Mouse (Mus musculus) heart, embryonic 16.5 days (tissue): ENCODE data around the gene Anapc4. TPM values are rescaled to one million over a fixed set of nuclear protein-coding genes. Genes with fewer than 3 reads are reported as not detected.

ENCODE experiments used
- ATAC-seq: fragments of 200-750 bp; cut with Nextera tagmentation; replicated peaks from 2 replicates; pipeline ENCODE4 v1.8.0; 2017; ENCODE audit warnings: moderate number of reproducible peaks; ENCODE audit not compliant: insufficient read depth, low FRiP score; ENCODE audit errors: extremely low read depth
- H3K27ac ChIP-seq: fragments of 300-500 bp; sonication (generic); 2 replicates; pipeline ENCODE4 v1.5.1; 2014; ENCODE audit warnings: mild to moderate bottlenecking, low read length, control low read depth, moderate library complexity
- H3K27me3 ChIP-seq: fragments of 300-500 bp; sonication (generic); 2 replicates; pipeline ENCODE4 v1.6.1; 2014; ENCODE audit warnings: low read length, mixed read lengths; ENCODE audit not compliant: control insufficient read depth, insufficient read depth
- H3K36me3 ChIP-seq: fragments of 300-500 bp; sonication (generic); 2 replicates; pipeline ENCODE4 v1.6.1; 2014; ENCODE audit not compliant: control insufficient read depth, insufficient read depth
- H3K4me1 ChIP-seq: fragments of 300-500 bp; sonication (generic); 2 replicates; pipeline ENCODE4 v1.6.1; 2014; ENCODE audit warnings: low read length, mixed read lengths; ENCODE audit not compliant: control insufficient read depth, insufficient read depth
- H3K4me2 ChIP-seq: fragments of 300-500 bp; sonication (generic); 2 replicates; pipeline ENCODE4 v1.6.1; 2014; ENCODE audit warnings: low read depth, mild to moderate bottlenecking, control low read depth, low read length
- H3K4me3 ChIP-seq: fragments of 300-500 bp; sonication (generic); 2 replicates; pipeline ENCODE4 v1.5.1; 2014; ENCODE audit warnings: mild to moderate bottlenecking, control low read depth, low read length
- H3K9ac ChIP-seq: fragments of 300-500 bp; sonication (generic); 2 replicates; pipeline ENCODE4 v1.6.1; 2014; ENCODE audit warnings: low read length, control low read depth
- H3K9me3 ChIP-seq: fragments of 300-500 bp; sonication (generic); replicated peaks from 2 replicates; pipeline ENCODE4 v1.6.1; 2016; ENCODE audit warnings: low read length; ENCODE audit not compliant: control insufficient read depth
- WGBS: fragments of 180-500 bp; shearing (Covaris S2); extraction: QIAGEN DNeasy Blood & Tissue Kit; methylation state at CpG from one replicate; pipeline ENCODE4 v1.1.7; 2014; 5-methylcytosine and 5-hydroxymethylcytosine counted together
- polyA plus RNA-seq: library from polyadenylated mRNA; unstranded; fragments of >200 nt; fragmentation: Nextera tagmentation; extraction: Ambion mirVana; gene quantifications from 2 replicates; pipeline ENCODE4 v1.2.1, GENCODE M21; 2015

Anapc4 gene
- polyA plus RNA-seq, 1 experiment from 2014 or later: 76.0 TPM

DNA sequence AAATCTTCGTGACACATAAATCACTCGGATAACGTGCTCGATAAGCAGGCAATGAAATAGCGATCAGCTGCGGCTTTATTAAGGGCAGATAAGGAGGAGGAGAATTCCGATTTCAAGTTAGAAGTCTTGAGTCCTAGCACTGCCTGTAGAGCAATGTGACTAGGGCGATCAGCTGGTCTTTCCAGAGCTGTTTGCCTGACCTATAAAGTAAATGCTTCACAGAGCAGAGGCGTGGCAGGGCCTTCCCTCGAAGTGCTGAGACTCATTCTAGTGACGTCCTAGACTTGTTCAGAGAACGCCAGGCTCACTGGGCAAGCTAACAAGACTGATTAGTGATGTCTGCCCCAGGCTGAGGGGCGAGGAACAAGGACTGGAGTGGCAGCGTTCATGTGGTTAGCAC, 22.8 kb upstream of the Anapc4 start:
- Histone ChIP-seq H3K27me3 (no peaks in the 10 kb centered on the region), H3K27ac (no peak overlapping the region), H3K4me3 (no peak overlapping the region), H3K9ac (no peak overlapping the region), H3K9me3 (no peaks in the 10 kb centered on the region), H3K36me3 (peaks cover 18% of the 10 kb centered on the region), H3K4me1 (no peaks in the 10 kb centered on the region), H3K4me2 (no peak overlapping the region)
- WGBS: 89% methylated on average over 14 of the region's 14 CpGs
- no peak for ATAC-seq

- peaks cover 14% of the 10 kb centered on the region for H3K36me3 ChIP-seq
- no peak overlapping the region for H3K4me2 ChIP-seq
- no peaks in the 10 kb centered on the region for H3K27me3 ChIP-seq
- WGBS: 88% methylated on average over 10 of the region's 10 CpGs
- H3K9me3 ChIP-seq: no peaks in the 10 kb centered on the region
- no peak overlapping the region for H3K4me3 ChIP-seq
- no peak overlapping the region for H3K9ac ChIP-seq
- ATAC-seq: no peak
- no peak overlapping the region for H3K27ac ChIP-seq
- H3K4me1 ChIP-seq: no peaks in the 10 kb centered on the region
These were observed 21.4 kb upstream of the Anapc4 start for GRCm38 (mm10) chr5:52812456-52812855.

GRCm38 (mm10) chr5:52813312-52813711, 20.5 kb upstream of the Anapc4 start:
- H3K36me3 ChIP-seq: peaks cover 8% of the 10 kb centered on the region; the same call in 1 of the 2 replicates
- ATAC-seq: no peak
- 89% methylated on average over 7 of the region's 7 CpGs for WGBS

GRCm38 (mm10) chr5:52818676-52819075, 15.1 kb upstream of the Anapc4 start:
- Histone ChIP-seq H3K4me2 (no peak overlapping the region), H3K36me3 (peaks cover 7% of the 10 kb centered on the region; the same call in 1 of the 2 replicates), H3K4me3 (no peak overlapping the region), H3K4me1 (no peaks in the 10 kb centered on the region), H3K9ac (no peak overlapping the region), H3K27me3 (no peaks in the 10 kb centered on the region), H3K9me3 (no peaks in the 10 kb centered on the region), H3K27ac (no peak overlapping the region)
- WGBS: 85% methylated on average over 7 of the region's 7 CpGs
- ATAC-seq: no peak

More at GRCm38 (mm10) chr5:52813312-52813711, 20.5 kb upstream of the Anapc4 start:
- no peaks in the 10 kb centered on the region for H3K27me3 ChIP-seq
- H3K9me3 ChIP-seq: no peaks in the 10 kb centered on the region
- H3K4me3 ChIP-seq: no peak overlapping the region
- H3K4me2 ChIP-seq: no peak overlapping the region
- no peaks in the 10 kb centered on the region for H3K4me1 ChIP-seq
- no peak overlapping the region for H3K9ac ChIP-seq
- no peak overlapping the region for H3K27ac ChIP-seq

DNA sequence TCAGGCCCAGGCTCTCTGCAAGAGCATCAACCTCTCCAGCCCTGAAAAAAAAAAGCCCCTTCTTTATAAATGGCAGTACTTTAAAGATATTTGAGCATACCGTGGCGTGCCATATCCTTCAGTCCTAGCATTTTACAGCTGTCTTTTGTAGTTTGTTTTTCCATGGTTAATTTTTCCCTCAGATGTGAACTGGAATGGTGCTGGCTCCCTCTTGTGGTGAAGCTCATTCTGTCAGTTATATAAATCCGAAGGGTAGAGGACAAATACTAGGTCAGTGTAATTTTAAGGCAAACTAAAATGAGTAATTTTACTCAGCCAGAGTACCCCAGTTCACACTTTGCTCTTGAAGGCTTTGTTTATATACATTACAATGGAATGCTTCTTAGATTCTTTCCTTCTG, 12.1 kb upstream of the Anapc4 start:
- WGBS: 46% methylated on average over 3 of the region's 3 CpGs
- Histone ChIP-seq H3K4me1 (no peaks in the 10 kb centered on the region), H3K4me2 (no peak overlapping the region), H3K9ac (no peak overlapping the region), H3K4me3 (no peak overlapping the region), H3K9me3 (no peaks in the 10 kb centered on the region), H3K36me3 (peaks cover 12% of the 10 kb centered on the region; the same call in 1 of the 2 replicates), H3K27ac (no peak overlapping the region), H3K27me3 (no peaks in the 10 kb centered on the region)
- ATAC-seq: no peak

DNA sequence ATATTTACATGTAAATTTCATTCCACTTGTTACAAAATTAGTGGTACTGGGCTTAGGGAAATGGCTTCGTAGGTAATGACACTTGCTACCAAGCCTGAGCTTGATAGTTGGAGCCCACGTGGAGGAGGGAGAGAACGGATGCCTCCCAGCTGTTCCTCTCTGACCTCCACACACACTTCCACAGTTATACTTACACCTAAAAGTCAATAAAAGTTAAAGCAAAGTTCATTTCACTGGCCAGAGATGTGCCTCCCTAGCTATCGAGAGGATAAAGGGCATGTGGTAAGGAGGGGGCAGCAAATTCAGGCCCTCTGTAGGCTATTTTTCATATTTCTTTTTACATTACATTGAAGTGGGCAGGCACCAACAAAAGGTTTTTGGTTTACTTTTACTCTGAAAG, 5.9 kb upstream of the Anapc4 start:
- Histone ChIP-seq H3K9me3 (no peaks in the 10 kb centered on the region; the same call in 1 of the 2 replicates), H3K27me3 (no peaks in the 10 kb centered on the region), H3K4me2 (no peak overlapping the region), H3K27ac (no peak overlapping the region), H3K36me3 (peaks cover 8% of the 10 kb centered on the region; the same call in 1 of the 2 replicates), H3K4me1 (no peaks in the 10 kb centered on the region), H3K9ac (no peak overlapping the region), H3K4me3 (no peak overlapping the region)
- ATAC-seq: no peak
- 76% methylated on average over 4 of the region's 4 CpGs for WGBS

DNA sequence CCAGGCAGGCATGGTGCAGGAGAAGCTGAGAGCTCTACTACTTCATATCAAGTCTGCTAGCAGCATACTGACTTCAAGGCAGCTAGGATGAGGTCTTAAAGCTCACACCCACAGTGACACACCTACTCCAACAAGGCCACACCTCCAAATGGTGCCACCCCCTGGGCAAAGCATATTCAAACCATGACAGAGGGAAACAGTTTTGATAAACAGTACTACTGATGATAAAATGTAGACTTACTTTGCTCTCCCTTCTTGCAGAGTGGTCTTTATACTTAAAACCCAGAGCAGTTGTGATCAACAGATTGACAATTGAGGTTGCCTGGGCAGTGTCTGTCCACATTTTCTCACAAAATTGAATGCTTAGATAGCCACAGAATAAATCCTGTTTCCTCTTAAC, 807 bp upstream of the Anapc4 start:
- Histone ChIP-seq H3K9me3 (no peaks in the 10 kb centered on the region; the same call in 1 of the 2 replicates), H3K27ac (peak overlapping the region; percentile 96), H3K4me3 (peak overlapping the region; percentile 95), H3K4me2 (peak overlapping the region; percentile 95), H3K4me1 (peaks cover 6% of the 10 kb centered on the region), H3K27me3 (no peaks in the 10 kb centered on the region), H3K36me3 (peaks cover 16% of the 10 kb centered on the region), H3K9ac (peak overlapping the region; percentile 69)
- no peak for ATAC-seq

- peak overlapping the region; percentile 97 for H3K9ac ChIP-seq
- peak; percentile 3; the same call in 1 of the 2 replicates for ATAC-seq
- peaks cover 6% of the 10 kb centered on the region for H3K4me1 ChIP-seq
- H3K27me3 ChIP-seq: no peaks in the 10 kb centered on the region
- peak overlapping the region; percentile 96 for H3K27ac ChIP-seq
- no peaks in the 10 kb centered on the region; the same call in 1 of the 2 replicates for H3K9me3 ChIP-seq
- peak overlapping the region; percentile 95 for H3K4me3 ChIP-seq
- WGBS: 9% methylated on average over 8 of the region's 8 CpGs
- peaks cover 18% of the 10 kb centered on the region for H3K36me3 ChIP-seq
- peak overlapping the region; percentile 95 for H3K4me2 ChIP-seq
These were observed 574 bp downstream of the Anapc4 start for GRCm38 (mm10) chr5:52834386-52834785.

GRCm38 (mm10) chr5:52844319-52844718, 10.5 kb downstream of the Anapc4 start:
- Histone ChIP-seq H3K4me2 (no peak overlapping the region), H3K9me3 (no peaks in the 10 kb centered on the region), H3K4me3 (no peak overlapping the region), H3K9ac (no peak overlapping the region), H3K36me3 (peaks cover 59% of the 10 kb centered on the region), H3K4me1 (no peaks in the 10 kb centered on the region), H3K27me3 (no peaks in the 10 kb centered on the region), H3K27ac (no peak overlapping the region)
- WGBS: 91% methylated on average over 7 of the region's 7 CpGs
- ATAC-seq: no peak
